ENCODE assay signal across 25 mouse cellular contexts in genomic region chr7:109690101-109690500, GRCm38 (mm10). TPM values are rescaled to one million over a fixed set of nuclear protein-coding genes. Genes with fewer than 3 reads are reported as not detected.
A peak's percentile ranks its signal among the peaks of the same experiment; 100 is the strongest.
DNase-seq lines count a peak whose midpoint lies in the region; TF ChIP-seq lines count a peak whose summit lies in the region.
"Had no signal": no experiment of that assay in that cellular context is flagged by ENCODE, and none has a peak within 500 bp of the region (broad histone marks: within the 10 kb centered on the region; RNA-seq: fewer than 3 reads in every experiment).

No protein-coding gene starts in this region.

- no peak overlapping the region for H3K4me3 ChIP-seq in heart, embryonic 10.5 days
- H3K4me3 ChIP-seq in layer of hippocampus, adult 2 months: no peak overlapping the region
- no peak overlapping the region for H3K4me3 ChIP-seq in E14TG2a.4 (replicated peaks; ENCODE audit: low read length)
- H3K4me3 ChIP-seq: embryonic facial prominence, embryonic 13.5 days; forebrain, embryonic 15.5 days; heart, embryonic 15.5 days; lung, embryonic 15.5 days; neural tube, embryonic 15.5 days; stomach, embryonic 15.5 days had no signal

- H3K27me3 ChIP-seq in heart, embryonic 10.5 days (ENCODE audit: insufficient read depth, poor library complexity, severe bottlenecking): no peaks in the 10 kb centered on the region
- H3K27me3 ChIP-seq in E14TG2a.4 (ENCODE audit: insufficient read depth, low read length): no peaks in the 10 kb centered on the region
- H3K27me3 ChIP-seq: embryonic facial prominence, embryonic 13.5 days; forebrain, embryonic 15.5 days; heart, embryonic 15.5 days; lung, embryonic 15.5 days; neural tube, embryonic 15.5 days; stomach, embryonic 15.5 days had no signal

- TF ChIP-seq POLR2A in brain, embryonic 14.5 days (IDR thresholded peaks at IDR 0.05; ENCODE audit: borderline replicate concordance, extremely low read depth, insufficient read depth, insufficient read length, poor library complexity, severe bottlenecking): no peak

- no peaks in the 10 kb centered on the region for H3K9me3 ChIP-seq in heart, embryonic 10.5 days
- no peaks in the 10 kb centered on the region for H3K9me3 ChIP-seq in E14TG2a.4 (ENCODE audit: low read length)
- H3K9me3 ChIP-seq: embryonic facial prominence, embryonic 13.5 days; forebrain, embryonic 15.5 days; heart, embryonic 15.5 days; lung, embryonic 15.5 days; neural tube, embryonic 15.5 days; stomach, embryonic 15.5 days had no signal

- 87% methylated on average over 3 of the region's 3 CpGs for WGBS in heart, embryonic 10.5 days

- TF ChIP-seq CTCF in layer of hippocampus, adult 2 months (conservative IDR thresholded peaks at IDR 0.05): peak; percentile 71
- peak; percentile 61 for TF ChIP-seq CTCF in E14TG2a.4 (conservative IDR thresholded peaks at IDR 0.05; ENCODE audit: low read length)
- peak; percentile 6; the same call in 1 of the 2 replicates for TF ChIP-seq CTCF in brain, embryonic 14.5 days (IDR thresholded peaks at IDR 0.05; ENCODE audit: borderline replicate concordance, extremely low read depth, insufficient read depth, insufficient read length)

- H3K36me3 ChIP-seq in heart, embryonic 10.5 days: no peaks in the 10 kb centered on the region
- no peaks in the 10 kb centered on the region for H3K36me3 ChIP-seq in E14TG2a.4 (ENCODE audit: insufficient read depth, low read length)
- H3K36me3 ChIP-seq: embryonic facial prominence, embryonic 13.5 days; forebrain, embryonic 15.5 days; heart, embryonic 15.5 days; lung, embryonic 15.5 days; neural tube, embryonic 15.5 days; stomach, embryonic 15.5 days had no signal

- peak; percentile 74 for DNase-seq in heart, adult 11 months
- DNase-seq in heart, embryonic 10.5 days (ENCODE audit: low spot score): no peak
- no peak for DNase-seq in layer of hippocampus, adult 2 months (ENCODE audit: low spot score in 2 of 2)
- no peak for DNase-seq in layer of hippocampus, postnatal 36 days
- no peak for DNase-seq in brain, embryonic 14.5 days (ENCODE audit: low read depth)
- DNase-seq in spleen, postnatal 36 days (ENCODE audit: low spot score in 2 of 2): no peak
- no peak for DNase-seq in kidney, adult 9 months
- DNase-seq: adrenal gland, adult 8-10 months; cerebellum, adult 9-11 months; kidney, postnatal 10 days; left cerebral cortex, postnatal 4 days; midbrain, embryonic 14.5 days had no signal

- no peak overlapping the region for H3K27ac ChIP-seq in heart, embryonic 10.5 days
- H3K27ac ChIP-seq in layer of hippocampus, adult 2 months: no peak overlapping the region
- H3K27ac ChIP-seq: embryonic facial prominence, embryonic 13.5 days; forebrain, embryonic 15.5 days; heart, embryonic 15.5 days; neural tube, embryonic 15.5 days; stomach, embryonic 15.5 days had no signal

- H3K4me1 ChIP-seq in heart, embryonic 10.5 days: peaks cover 14% of the 10 kb centered on the region
- H3K4me1 ChIP-seq in E14TG2a.4 (replicated peaks; ENCODE audit: low read depth, low read length): peaks cover 67% of the 10 kb centered on the region
- H3K4me1 ChIP-seq: neural tube, embryonic 15.5 days had no signal

RNA-seq across cellular contexts. Expression of gene St5, which starts 13.3 kb away (rescaled TPM):
- 37.7 and 39.9 TPM in 2 replicates for polyA plus RNA-seq in heart, embryonic 10.5 days (2016; fragmentation: Nextera tagmentation; extraction: Ambion mirVana)
- 10 to 100 TPM; 49.0 to 53.9 TPM for total RNA-seq in layer of hippocampus, adult 2 months (2021)
- total RNA-seq in layer of hippocampus, postnatal 36 days (2021): 10 to 100 TPM; 39.1 to 55.7 TPM
- polyA plus RNA-seq in brain, embryonic 14.5 days (2012; rRNA removed): 17.6 and 26.6 TPM in 2 replicates

RNA-seq across cellular contexts. Expression of gene Akip1, which starts 13.4 kb away (rescaled TPM):
- polyA plus RNA-seq in heart, embryonic 10.5 days (2016; fragmentation: Nextera tagmentation; extraction: Ambion mirVana): 32.5 and 34.6 TPM in 2 replicates
- total RNA-seq in layer of hippocampus, adult 2 months (2021): 1 to 10 TPM; 4.1 to 6.3 TPM
- total RNA-seq in layer of hippocampus, postnatal 36 days (2021): 1 to 10 TPM; 5.6 to 5.9 TPM
- 11.1 and 12.0 TPM in 2 replicates for polyA plus RNA-seq in brain, embryonic 14.5 days (2012; rRNA removed)

RNA-seq across cellular contexts. Expression of gene BC051019, which starts 33.5 kb away (rescaled TPM):
- polyA plus RNA-seq in heart, embryonic 10.5 days (2016; fragmentation: Nextera tagmentation; extraction: Ambion mirVana): 0.11 TPM in 1 of 2 replicates, not detected in the other
- total RNA-seq in layer of hippocampus, adult 2 months (2021): under 1 TPM in 1 of 2 experiments, not detected in 1; 0.23 TPM
- not detected for total RNA-seq in layer of hippocampus, postnatal 36 days (2021)
- polyA plus RNA-seq in brain, embryonic 14.5 days (2012; rRNA removed): 0.26 and 0.32 TPM in 2 replicates
- total RNA-seq: liver, adult 2 months; megakaryocyte, adult 5-6 weeks; MEL had no signal
- polyA plus RNA-seq: intestine, embryonic 14.5 days; liver, adult 2 months; midbrain, embryonic 14.5 days; neural tube, embryonic 15.5 days had no signal

RNA-seq across cellular contexts. Expression of gene Ascl3, which starts 41.4 kb away (rescaled TPM):
- not detected in 2 replicates for polyA plus RNA-seq in heart, embryonic 10.5 days (2016; fragmentation: Nextera tagmentation; extraction: Ambion mirVana)
- total RNA-seq in layer of hippocampus, adult 2 months (2021): not detected
- total RNA-seq in layer of hippocampus, postnatal 36 days (2021): not detected
- polyA plus RNA-seq in brain, embryonic 14.5 days (2012; rRNA removed): 0.11 and 0.14 TPM in 2 replicates
- total RNA-seq: layer of hippocampus, adult 18-20 months; left cerebral cortex, postnatal 4 days; liver, adult 2 months; MEL had no signal
- polyA plus RNA-seq: embryonic facial prominence, embryonic 13.5 days; forebrain, embryonic 15.5 days; heart, embryonic 15.5 days; hindbrain, embryonic 11.5 days; intestine, embryonic 14.5 days; midbrain, embryonic 14.5 days had no signal

Comparison
In these comparisons a context has a peak if more than half of its experiments do, and no peak if none do; other contexts are left out.
1. CTCF ChIP-seq: peak in every context shown above with its lines; median percentile 71 in layer of hippocampus, adult 2 months; 61 in E14TG2a.4; 6 in brain, embryonic 14.5 days.